Mouse (Mus musculus) forebrain, embryonic 14.5 days (tissue): ENCODE data around the gene Rnf10. TPM values are rescaled to one million over a fixed set of nuclear protein-coding genes. Genes with fewer than 3 reads are reported as not detected.

ENCODE experiments used
- ATAC-seq: fragments of 200-750 bp; cut with Nextera tagmentation; 2 replicates; pipeline ENCODE4 v1.8.0; 2017; ENCODE audit warnings: mild to moderate bottlenecking, moderate library complexity
- DNase-seq: peaks from one replicate; pipeline ENCODE4 v3.0.0-alpha.2; 2015; ENCODE audit warnings: low spot score
- H3K27ac ChIP-seq: fragments of 300-500 bp; sonication (generic); 2 replicates; pipeline ENCODE4 v1.5.1; 2014; ENCODE audit warnings: low read depth, mild to moderate bottlenecking, control low read depth, low read length, moderate library complexity
- H3K27me3 ChIP-seq: fragments of 300-500 bp; sonication (generic); replicated peaks from 2 replicates; pipeline ENCODE4 v1.6.1; 2014; ENCODE audit warnings: low read length, control low read depth, mixed read lengths; ENCODE audit not compliant: control insufficient read depth, insufficient read depth
- H3K36me3 ChIP-seq: fragments of 300-500 bp; sonication (generic); 2 replicates; pipeline ENCODE4 v1.6.1; 2014; ENCODE audit warnings: low read length, control low read depth; ENCODE audit not compliant: control insufficient read depth, insufficient read depth
- H3K4me1 ChIP-seq: fragments of 300-500 bp; sonication (generic); 2 replicates; pipeline ENCODE4 v1.6.1; 2014; ENCODE audit warnings: antibody characterized with exemption, low read length, control low read depth; ENCODE audit not compliant: control insufficient read depth, insufficient read depth
- H3K4me2 ChIP-seq: fragments of 300-500 bp; sonication (generic); 2 replicates; pipeline ENCODE4 v1.6.1; 2014; ENCODE audit warnings: mild to moderate bottlenecking, control low read depth, low read length
- H3K4me3 ChIP-seq: fragments of 300-500 bp; sonication (generic); 2 replicates; pipeline ENCODE4 v1.5.1; 2014; ENCODE audit warnings: low read depth, low read length, control low read depth
- H3K9ac ChIP-seq: fragments of 300-500 bp; sonication (generic); 2 replicates; pipeline ENCODE4 v1.6.1; 2014; ENCODE audit warnings: mild to moderate bottlenecking, low read length, control low read depth, moderate library complexity
- H3K9me3 ChIP-seq: fragments of 300-500 bp; sonication (generic); replicated peaks from 2 replicates; pipeline ENCODE4 v1.6.1; 2016; ENCODE audit warnings: low read length, control low read depth, mixed read lengths; ENCODE audit not compliant: control insufficient read depth
- WGBS: fragments of 180-500 bp; shearing (Covaris S2); extraction: QIAGEN DNeasy Blood & Tissue Kit; methylation state at CpG from one replicate; pipeline ENCODE4 v1.1.7; 2014; 5-methylcytosine and 5-hydroxymethylcytosine counted together
- polyA plus RNA-seq: library from polyadenylated mRNA; unstranded; fragments of >200 nt; fragmentation: Nextera tagmentation; extraction: Ambion mirVana; gene quantifications from 2 replicates; pipeline ENCODE4 v1.2.1, GENCODE M21; 2014

Gene Rnf10
- polyA plus RNA-seq, 1 experiment from 2014 or later = 64.3 TPM

DNA sequence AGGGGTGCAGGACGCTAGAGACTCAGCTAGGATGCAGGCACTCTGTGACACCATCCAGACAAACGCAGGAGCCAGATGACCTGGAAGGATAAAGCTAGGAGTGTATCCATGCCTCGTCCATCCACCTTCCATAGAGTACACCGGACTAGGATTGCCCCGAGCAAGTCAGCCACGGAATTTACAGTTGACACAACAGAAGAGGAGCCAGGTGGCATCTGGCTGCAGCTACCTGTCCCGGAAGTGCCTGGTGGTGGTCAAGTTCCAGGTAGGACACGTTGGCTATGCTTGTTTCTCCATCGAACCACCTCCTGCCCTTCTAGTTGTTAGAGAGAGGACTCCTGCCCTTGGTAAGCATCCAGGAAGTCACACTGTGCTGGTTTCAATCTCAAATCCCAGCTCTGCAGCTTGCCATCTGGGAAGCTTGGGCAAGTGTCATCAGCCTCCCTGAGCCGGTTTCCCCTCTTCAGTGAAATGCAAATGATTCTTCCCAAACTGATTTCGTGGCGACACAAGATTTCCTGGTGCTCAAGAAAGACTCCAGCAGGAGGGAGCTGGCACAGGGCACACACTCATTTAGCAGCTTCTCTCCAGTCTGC lies 78.0 kb downstream of the Rnf10 start:
- peak; percentile 22; the same call in 1 of the 2 replicates for ATAC-seq
- H3K9ac ChIP-seq = no peak overlapping the region

DNA sequence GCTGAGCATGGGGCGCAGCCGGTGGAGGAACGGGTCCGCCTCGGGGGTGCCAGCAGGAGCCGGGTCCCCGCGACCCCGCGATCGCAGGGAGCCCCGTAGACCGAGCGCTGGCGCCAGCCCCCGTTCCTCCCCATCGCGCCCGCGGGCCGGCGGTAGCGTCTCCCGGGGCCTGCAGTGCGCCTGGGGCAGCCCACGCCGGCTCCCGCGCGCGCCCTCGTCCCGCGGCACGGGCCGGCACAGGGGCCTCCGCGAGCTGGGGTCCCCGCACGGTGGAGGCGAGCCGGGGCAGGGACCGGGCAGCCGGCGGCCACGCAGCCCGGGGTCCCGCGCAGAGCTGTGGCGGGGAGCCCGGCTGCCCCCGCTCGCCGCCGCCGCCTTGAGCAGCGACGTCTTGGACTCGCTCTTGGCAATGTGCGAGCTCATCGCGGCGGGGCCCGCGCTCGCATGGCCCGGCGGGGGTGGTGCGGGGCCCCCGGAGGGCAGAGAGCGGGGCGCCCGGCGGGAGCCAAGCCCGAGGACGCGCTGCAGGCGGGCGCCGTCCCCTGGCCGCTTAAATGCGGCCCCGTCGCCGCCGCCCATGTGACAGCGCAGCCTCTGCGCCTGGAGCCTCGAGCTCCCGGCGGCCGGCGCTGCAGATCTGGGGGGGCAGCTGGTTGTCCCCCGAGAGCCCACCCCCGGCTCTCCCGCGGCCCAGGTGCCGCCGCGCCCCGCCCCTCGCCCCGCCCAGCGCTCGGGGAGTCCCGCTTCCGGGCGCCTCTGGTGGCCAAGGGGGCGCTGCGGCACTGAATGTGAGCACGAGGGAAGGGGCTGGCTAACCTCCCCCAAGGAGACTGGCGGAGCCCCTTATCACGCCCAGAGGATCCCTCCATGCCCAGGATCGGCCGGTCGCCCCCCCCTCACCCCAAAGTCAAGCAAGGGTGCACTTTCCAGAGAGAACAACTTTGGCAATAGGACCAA lies 78.8 kb downstream of the Rnf10 start, which contains the start of gene Cabp1:
TSS of gene Cabp1 (minus strand) at position 713 of the 957 bp plus-strand sequence.
- peaks cover 17% of the 10 kb centered on the region for H3K4me1 ChIP-seq
- peak; percentile 76 for ATAC-seq
- under 1% methylated on average over 68 of the region's 116 CpGs for WGBS
- DNase-seq = peak; percentile 84
- no peaks in the 10 kb centered on the region for H3K9me3 ChIP-seq
- peaks cover 33% of the 10 kb centered on the region for H3K27me3 ChIP-seq
- peak within 1 kb of the TSS; percentile 63 for H3K4me3 ChIP-seq
- H3K36me3 ChIP-seq = no peaks in the 10 kb centered on the region
- peak within 1 kb of the TSS; percentile 52; the same call in 1 of the 2 replicates for H3K27ac ChIP-seq
- H3K9ac ChIP-seq = peak within 1 kb of the TSS; percentile 71
- peak within 1 kb of the TSS; percentile 100 for H3K4me2 ChIP-seq

More for the DNA sequence above, 78.0 kb downstream of the Rnf10 start:
- Histone ChIP-seq H3K4me2 (peak overlapping the region; percentile 100), H3K9me3 (no peaks in the 10 kb centered on the region), H3K27ac (peak overlapping the region; percentile 52; the same call in 1 of the 2 replicates), H3K36me3 (no peaks in the 10 kb centered on the region), H3K4me3 (peak overlapping the region; percentile 63), H3K4me1 (peaks cover 17% of the 10 kb centered on the region), H3K27me3 (peaks cover 33% of the 10 kb centered on the region)
- WGBS = 5% methylated on average over 12 of the region's 12 CpGs
- peak; percentile 50 for DNase-seq

DNA sequence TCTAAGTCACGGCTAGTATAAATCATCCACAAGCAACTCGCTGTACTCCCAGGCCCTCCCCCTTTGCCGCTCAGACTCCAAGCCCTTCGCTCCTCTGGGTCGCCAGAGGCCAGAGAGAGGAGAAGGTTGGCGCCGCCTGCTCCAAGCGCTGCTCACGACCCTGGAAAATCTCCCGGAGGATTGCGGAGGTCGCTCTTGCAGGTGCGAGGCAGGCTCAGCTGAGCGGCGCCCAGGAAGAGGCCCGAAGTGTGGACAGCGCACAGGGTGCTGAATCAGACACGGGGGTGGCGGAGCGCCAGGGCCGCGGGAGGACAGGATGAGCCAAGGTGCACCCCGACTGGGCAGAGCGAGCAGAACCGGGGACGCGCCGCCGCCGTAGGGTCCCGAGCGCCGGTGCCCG lies 79.5 kb downstream of the Rnf10 start:
- Histone ChIP-seq H3K9me3 (no peaks in the 10 kb centered on the region), H3K4me1 (peaks cover 17% of the 10 kb centered on the region), H3K9ac (peak overlapping the region; percentile 71), H3K4me2 (peak overlapping the region; percentile 100), H3K36me3 (no peaks in the 10 kb centered on the region), H3K27ac (no peak overlapping the region), H3K4me3 (peak overlapping the region; percentile 63), H3K27me3 (peaks cover 33% of the 10 kb centered on the region)
- DNase-seq = no peak
- peak; percentile 14; the same call in 1 of the 2 replicates for ATAC-seq
- under 1% methylated on average over 34 of the region's 34 CpGs for WGBS

DNA sequence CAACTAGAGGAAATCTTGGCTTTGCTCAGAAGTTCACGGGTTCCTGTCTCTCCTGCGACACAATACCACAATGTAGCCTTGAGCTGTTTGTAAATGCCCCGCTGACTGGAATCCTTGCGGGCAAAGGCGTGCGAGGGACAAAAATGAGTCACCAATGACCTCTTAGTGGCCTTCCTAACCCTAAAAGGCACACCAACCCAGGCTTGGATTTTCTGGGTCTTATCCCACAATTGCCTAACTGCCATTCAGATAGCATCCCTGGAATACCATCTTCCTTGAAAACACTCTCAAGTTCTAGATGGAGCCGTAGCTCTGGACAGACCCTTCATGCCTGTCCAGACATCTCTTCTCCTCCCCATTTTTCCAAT lies 79.9 kb downstream of the Rnf10 start:
- 14% methylated on average over 7 of the region's 7 CpGs for WGBS
- Histone ChIP-seq H3K4me2 (peak overlapping the region; percentile 100), H3K9me3 (no peaks in the 10 kb centered on the region), H3K9ac (peak overlapping the region; percentile 71), H3K4me3 (peak overlapping the region; percentile 63), H3K36me3 (no peaks in the 10 kb centered on the region), H3K4me1 (peaks cover 18% of the 10 kb centered on the region), H3K27me3 (peaks cover 33% of the 10 kb centered on the region), H3K27ac (no peak overlapping the region)
- ATAC-seq (no peak), DNase-seq (no peak)

DNA sequence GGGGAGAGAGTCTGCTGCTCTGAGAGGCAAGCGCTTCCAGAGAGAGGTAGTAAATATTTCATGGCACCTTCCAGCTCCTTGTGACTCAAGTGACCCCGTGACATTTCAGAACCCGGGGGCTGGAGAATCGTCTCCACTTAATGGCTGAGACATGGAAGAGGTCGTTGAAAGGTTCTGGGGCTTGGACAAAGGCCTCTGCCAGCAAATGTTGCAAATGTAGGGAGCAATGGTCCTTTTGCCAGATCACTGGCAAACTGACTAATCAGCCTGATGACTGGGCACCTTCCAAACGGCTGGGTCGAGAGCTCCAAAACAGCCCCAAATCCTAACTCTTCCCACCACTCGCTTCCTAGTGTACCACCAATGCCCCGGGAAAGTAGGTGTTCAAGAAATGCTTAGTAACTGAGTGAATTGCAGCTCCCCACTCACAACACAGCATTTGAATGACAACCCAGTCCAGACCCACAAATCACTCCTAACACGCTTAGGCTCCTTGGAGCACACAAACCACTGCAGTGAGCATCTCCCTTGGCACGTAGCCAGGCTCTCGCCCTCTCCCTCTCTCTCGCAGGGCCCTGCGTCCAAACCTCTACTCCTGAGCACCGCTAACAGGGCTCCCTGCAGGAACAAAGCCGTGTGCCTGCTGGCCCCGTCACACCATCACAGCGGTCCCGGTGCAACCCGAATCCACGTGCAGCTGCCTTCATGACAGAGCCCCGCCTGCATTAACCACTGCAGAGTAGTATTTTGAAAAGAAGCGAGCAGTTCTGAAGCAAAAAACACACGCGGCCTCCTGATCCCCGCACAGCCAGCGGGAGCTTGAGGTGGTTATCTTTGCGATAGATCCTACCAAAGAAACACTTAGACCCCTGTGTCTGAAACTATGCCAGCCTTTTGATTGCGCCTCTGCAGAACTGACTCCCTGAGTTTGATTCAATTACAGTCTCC lies 80.5 kb downstream of the Rnf10 start:
- 10% methylated on average over 29 of the region's 29 CpGs for WGBS
- ATAC-seq (peak; percentile 19; the same call in 1 of the 2 replicates), DNase-seq (peak; percentile 49)
- Histone ChIP-seq H3K27ac (no peak overlapping the region), H3K27me3 (peaks cover 33% of the 10 kb centered on the region), H3K4me3 (peak overlapping the region; percentile 63), H3K9ac (peak overlapping the region; percentile 71; the same call in 1 of the 2 replicates), H3K36me3 (no peaks in the 10 kb centered on the region), H3K4me2 (peak overlapping the region; percentile 100), H3K4me1 (peaks cover 24% of the 10 kb centered on the region), H3K9me3 (no peaks in the 10 kb centered on the region)

Other genes with a start within 250 kb of the Rnf10 start
- 39.4 and 50.4 TPM in 2 replicates for gene Gm10401, start 174.6 kb downstream of the Rnf10 start, polyA plus RNA-seq
- 17.7 and 18.8 TPM in 2 replicates for gene Acads, start 153.6 kb downstream of the Rnf10 start, polyA plus RNA-seq
- gene Unc119b, start 137.9 kb downstream of the Rnf10 start, polyA plus RNA-seq = 35.4 and 37.8 TPM in 2 replicates
- gene Mlec, start 114.7 kb downstream of the Rnf10 start, polyA plus RNA-seq = 11.4 and 12.5 TPM in 2 replicates
- 7.1 and 10.1 TPM in 2 replicates for gene Cabp1, start 78.5 kb downstream of the Rnf10 start, polyA plus RNA-seq
- 101 and 105 TPM in 2 replicates for gene Pop5, start 37.1 kb downstream of the Rnf10 start, polyA plus RNA-seq
- gene Coq5, start 6.8 kb upstream of the Rnf10 start, polyA plus RNA-seq = 55.1 and 60.9 TPM in 2 replicates
- gene Dynll1, start 28.1 kb upstream of the Rnf10 start, polyA plus RNA-seq = 1,615 and 1,740 TPM in 2 replicates
- gene Srsf9, start 54.3 kb upstream of the Rnf10 start, polyA plus RNA-seq = 165 and 169 TPM in 2 replicates
- gene Gatc, start 68.3 kb upstream of the Rnf10 start, polyA plus RNA-seq = 30.1 and 32.9 TPM in 2 replicates
- 56.4 and 57.6 TPM in 2 replicates for gene Triap1, start 68.3 kb upstream of the Rnf10 start, polyA plus RNA-seq
- gene Cox6a1, start 76.1 kb upstream of the Rnf10 start, polyA plus RNA-seq = 1,083 and 1,200 TPM in 2 replicates
- gene Msi1, start 156.7 kb upstream of the Rnf10 start, polyA plus RNA-seq = 63.3 and 69.4 TPM in 2 replicates
- gene Pla2g1b, start 193.4 kb upstream of the Rnf10 start, polyA plus RNA-seq = not detected in 2 replicates
- gene Sirt4, start 211.8 kb upstream of the Rnf10 start, polyA plus RNA-seq = 19.5 and 24.3 TPM in 2 replicates
- gene Pxn, start 233.8 kb upstream of the Rnf10 start, polyA plus RNA-seq = 7.5 and 9.8 TPM in 2 replicates